Mouse (Mus musculus) left cerebral cortex, adult 18-20 months (tissue): ENCODE measurements around the gene Dact3. TPM values are rescaled to one million over a fixed set of nuclear protein-coding genes. Genes with fewer than 3 reads are reported as not detected.

Source experiments
- DNase-seq, 2 experiments: peaks; one replicate each; pipeline ENCODE4 v3.0.0; 2021 to 2022; ENCODE audit warnings: low spot score in 2 of 2, mixed read lengths in 1 of 2
- total RNA-seq, 2 experiments: library from RNA; stranded (reverse); gene quantifications; 2 replicates each; pipeline ENCODE4 v1.2.3; 2021

Gene Dact3
- total RNA-seq, 2 experiments from 2014 or later, result 186 to 201 TPM

- DNase-seq, result no peak
Measured at GRCm38 (mm10) chr7:16915461-16916340, 40.6 kb downstream of the Dact3 start.

GRCm38 (mm10) chr7:16916342-16917265 lies 41.5 kb downstream of the Dact3 start:
- DNase-seq, result no peak

- DNase-seq, result no peak
Measured at GRCm38 (mm10) chr7:16917447-16917846, 42.3 kb downstream of the Dact3 start.

- peak; percentile 76 to 88 for DNase-seq
Measured at GRCm38 (mm10) chr7:16918014-16918413, 42.9 kb downstream of the Dact3 start.

- DNase-seq, result no peak
Measured at GRCm38 (mm10) chr7:16918670-16919069, 43.6 kb downstream of the Dact3 start.

- DNase-seq, result no peak
Measured at GRCm38 (mm10) chr7:16919395-16920149, 44.5 kb downstream of the Dact3 start.

GRCm38 (mm10) chr7:16920150-16920579 lies 45.0 kb downstream of the Dact3 start:
- no peak for DNase-seq

GRCm38 (mm10) chr7:16920818-16921791 lies 46.0 kb downstream of the Dact3 start:
- DNase-seq, result peak in 1 of 2 experiments; percentile 49

GRCm38 (mm10) chr7:16921881-16922335 lies 46.8 kb downstream of the Dact3 start:
- DNase-seq, result no peak

- DNase-seq, result peak in 1 of 2 experiments; percentile 53
Measured at GRCm38 (mm10) chr7:16922360-16922973, 47.4 kb downstream of the Dact3 start.

GRCm38 (mm10) chr7:16923283-16924036 lies 48.3 kb downstream of the Dact3 start:
- DNase-seq, result peak in 1 of 2 experiments; percentile 37

- peak; percentile 99 to 100 for DNase-seq
Measured at GRCm38 (mm10) chr7:16924037-16924834, 49.1 kb downstream of the Dact3 start, which contains the start of gene Calm3. Gene Calm3, minus strand, starts transcription at chr7:16924114.

- DNase-seq, result no peak
Measured at GRCm38 (mm10) chr7:16928341-16928740, 53.2 kb downstream of the Dact3 start.

GRCm38 (mm10) chr7:16930850-16931249 lies 55.7 kb downstream of the Dact3 start:
- DNase-seq, result peak; percentile 80 to 82

- DNase-seq, result peak; percentile 92
Measured at GRCm38 (mm10) chr7:16931968-16932627, 57.0 kb downstream of the Dact3 start.

- DNase-seq, result peak; percentile 67 to 80
Measured at GRCm38 (mm10) chr7:16932704-16933577, 57.8 kb downstream of the Dact3 start.
